Mouse (Mus musculus): ENCODE measurements around the gene Resp18. TPM values are rescaled to one million over a fixed set of nuclear protein-coding genes. Genes with fewer than 3 reads are reported as not detected.
"Not testable (repeated sequence)": the region's sequence is repeated elsewhere in the genome, so short reads cannot be mapped to it uniquely, and the experiment has no call there.

Gene Resp18
- polyA plus RNA-seq, 1 experiment, result not detected

DNA sequence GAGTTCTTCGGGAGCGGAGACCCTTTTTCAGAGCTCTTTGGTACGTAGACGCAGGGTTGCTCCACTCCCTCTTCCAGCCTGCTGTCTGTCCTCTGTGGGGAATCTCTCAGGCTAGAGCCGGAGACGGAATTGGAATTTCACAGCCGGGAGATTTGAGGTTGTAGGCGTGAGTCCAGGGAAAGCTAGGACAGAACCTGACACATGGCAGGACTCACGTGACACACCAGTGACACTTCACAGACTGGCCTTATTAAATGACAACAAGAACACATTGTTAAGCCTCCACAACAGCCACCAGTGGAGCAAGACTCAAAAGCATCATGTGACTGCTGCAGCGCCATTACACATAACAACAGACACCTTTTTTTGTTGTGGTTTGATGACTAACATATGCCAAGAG, 38.6 kb downstream of the Resp18 start:
- WGBS, result 89% methylated on average over 10 of the region's 10 CpGs

DNA sequence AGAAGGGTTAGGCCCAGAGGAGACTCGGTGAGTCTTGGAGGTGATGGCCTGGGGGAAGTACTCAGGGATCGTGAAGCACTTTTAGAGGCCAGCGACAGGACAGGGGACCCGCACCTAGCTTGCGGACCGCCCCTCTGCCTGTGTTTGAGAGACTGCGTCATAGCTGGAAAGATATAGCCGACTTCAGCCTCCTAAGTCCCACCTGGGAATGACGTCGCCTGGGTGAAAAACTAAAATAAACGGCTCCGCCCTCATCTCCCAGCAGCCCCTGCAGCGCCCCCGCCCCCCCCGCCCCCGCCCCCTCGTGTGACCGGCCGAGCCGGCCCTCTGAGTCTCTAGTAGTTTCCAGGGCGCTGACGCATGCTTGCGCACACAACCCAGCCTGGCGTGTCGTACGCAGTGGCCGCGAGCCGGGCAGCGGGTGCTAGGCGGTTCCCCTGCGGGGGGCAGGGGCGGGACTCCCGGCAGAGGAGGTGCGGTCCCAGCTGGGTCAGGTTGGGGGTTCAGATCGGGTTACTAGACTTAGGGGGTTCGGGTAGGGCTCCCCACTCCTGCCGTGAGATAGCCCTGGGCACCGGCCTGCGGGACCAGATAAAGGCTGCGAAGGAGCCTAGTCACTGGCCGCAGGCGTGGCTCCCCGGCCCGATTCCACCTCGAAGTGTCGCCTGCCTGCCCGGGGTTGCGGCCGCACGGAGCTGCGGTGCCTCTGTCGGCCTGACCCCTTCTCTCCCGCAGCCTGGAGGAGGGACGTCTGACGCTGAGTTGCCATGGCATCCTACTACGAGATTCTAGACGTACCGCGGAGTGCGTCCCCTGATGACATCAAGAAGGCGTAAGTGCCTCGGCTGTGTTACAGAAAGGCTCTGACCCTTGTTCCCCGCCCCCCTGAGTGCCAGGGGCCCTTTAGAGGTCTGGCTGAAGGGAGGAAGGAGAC, 41.8 kb downstream of the Resp18 start, which contains the start of gene Dnajb2:
Gene Dnajb2 (plus strand): TSS at position 290 of the 934 bp plus-strand sequence.
- Histone ChIP-seq H3K4me3 (replicated peaks; ENCODE audit: control insufficient read depth, low read depth, low read length) (peak within 1 kb of the TSS; percentile 69), H3K4me1 (ENCODE audit: control insufficient read depth, insufficient read depth, low read length) (peaks cover 1% of the 10 kb centered on the region), H3K27ac (ENCODE audit: control insufficient read depth, insufficient read depth, low read depth, low read length, poor library complexity) (peak within 1 kb of the TSS; percentile 91)
- TF ChIP-seq POLR2A (IDR thresholded peaks at IDR 0.05; ENCODE audit: borderline replicate concordance, control insufficient read depth, low read depth, low read length), result peak; percentile 80
- TF ChIP-seq CTCF (IDR thresholded peaks at IDR 0.05; ENCODE audit: control insufficient read depth, insufficient read depth, low read length), result no peak
- WGBS, result 1% methylated on average over 63 of the region's 64 CpGs

More for the DNA sequence above, 38.6 kb downstream of the Resp18 start:
- H3K27ac ChIP-seq (ENCODE audit: control insufficient read depth, insufficient read depth, low read depth, low read length, poor library complexity), result no peak overlapping the region
- no peak for TF ChIP-seq CTCF (IDR thresholded peaks at IDR 0.05; ENCODE audit: control insufficient read depth, insufficient read depth, low read length)
- no peak for TF ChIP-seq POLR2A (IDR thresholded peaks at IDR 0.05; ENCODE audit: borderline replicate concordance, control insufficient read depth, low read depth, low read length)
- no peak overlapping the region for H3K4me3 ChIP-seq (replicated peaks; ENCODE audit: control insufficient read depth, low read depth, low read length)
- peaks cover 1% of the 10 kb centered on the region for H3K4me1 ChIP-seq (ENCODE audit: control insufficient read depth, insufficient read depth, low read length)

DNA sequence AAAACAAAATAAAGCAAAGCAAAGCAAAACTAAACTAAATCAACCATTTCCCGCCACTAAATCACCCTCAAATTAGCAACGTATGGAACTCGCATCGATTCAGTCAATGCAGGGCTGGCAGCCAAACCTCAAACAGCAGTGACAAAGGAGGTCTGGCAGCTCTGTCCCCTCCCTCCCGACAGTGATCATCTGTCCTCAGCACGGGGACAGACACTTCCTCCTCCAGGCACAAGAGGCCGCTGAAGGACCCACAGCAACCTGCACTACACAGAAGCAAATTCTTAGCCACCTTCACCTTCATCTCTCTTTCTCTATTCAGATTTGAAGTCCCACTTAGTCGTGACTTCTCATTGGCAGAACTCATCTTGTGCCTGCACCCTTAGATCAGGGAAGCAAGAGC, 43.6 kb downstream of the Resp18 start:
- Histone ChIP-seq H3K4me3 (replicated peaks; ENCODE audit: control insufficient read depth, low read depth, low read length) (no peak overlapping the region), H3K4me1 (ENCODE audit: control insufficient read depth, insufficient read depth, low read length) (peaks cover 1% of the 10 kb centered on the region), H3K27ac (ENCODE audit: control insufficient read depth, insufficient read depth, low read depth, low read length, poor library complexity) (no peak overlapping the region)
- under 1% methylated on average over 8 of the region's 8 CpGs for WGBS
- TF ChIP-seq CTCF (IDR thresholded peaks at IDR 0.05; ENCODE audit: control insufficient read depth, insufficient read depth, low read length) (peak; percentile 84), POLR2A (IDR thresholded peaks at IDR 0.05; ENCODE audit: borderline replicate concordance, control insufficient read depth, low read depth, low read length) (no peak)

DNA sequence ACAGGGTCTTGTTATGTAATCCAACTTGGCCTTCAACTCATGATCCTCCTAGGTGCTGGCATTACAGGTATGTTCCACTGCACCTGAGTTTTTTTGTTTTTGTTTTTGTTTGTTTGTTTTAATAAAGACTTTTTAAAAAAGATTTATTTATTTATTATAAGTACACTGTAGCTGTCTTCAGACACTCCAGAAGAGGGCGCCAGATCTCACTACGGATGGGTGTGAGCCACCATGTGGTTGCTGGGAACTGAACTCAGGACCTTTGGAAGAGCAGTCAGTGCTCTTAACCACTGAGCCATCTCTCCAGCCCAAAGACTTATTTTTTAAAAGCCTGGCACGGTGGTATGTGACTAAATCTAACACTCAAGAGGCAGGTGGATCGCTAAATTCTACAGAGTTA, 45.7 kb downstream of the Resp18 start:
- H3K4me1 ChIP-seq (ENCODE audit: control insufficient read depth, insufficient read depth, low read length); H3K27ac ChIP-seq (ENCODE audit: control insufficient read depth, insufficient read depth, low read depth, low read length, poor library complexity); H3K4me3 ChIP-seq (replicated peaks; ENCODE audit: control insufficient read depth, low read depth, low read length): not testable (repeated sequence)
- WGBS, result 79% methylated on average over 4 of the region's 4 CpGs

DNA sequence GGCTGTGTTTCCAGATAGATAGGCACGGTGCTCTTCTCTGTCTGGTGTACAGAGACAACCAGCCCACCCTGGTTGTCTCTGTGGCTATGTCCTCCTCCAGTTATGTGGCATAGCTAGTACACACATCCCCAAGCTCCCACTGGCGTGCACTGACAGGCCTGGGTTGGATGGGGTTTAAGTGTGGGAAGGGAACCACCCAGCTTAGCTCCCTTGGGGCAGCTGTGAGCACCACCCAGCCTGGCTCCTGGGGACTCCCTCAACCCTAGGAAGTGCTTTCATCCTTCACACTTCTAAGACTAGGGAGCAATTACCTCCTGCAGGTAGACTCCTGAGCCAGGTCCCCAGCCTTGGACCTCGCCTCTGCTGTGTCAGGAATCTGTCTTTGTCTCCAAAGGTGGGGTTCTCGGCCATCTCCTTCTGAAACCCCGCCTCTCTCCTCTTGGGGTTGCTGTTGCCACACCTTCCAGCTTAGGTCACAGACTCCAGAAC, 46.5 kb downstream of the Resp18 start, which contains the start of gene A630095N17Rik:
Gene A630095N17Rik (minus strand): TSS at position 439 of the 489 bp plus-strand sequence.
- peaks cover 4% of the 10 kb centered on the region for H3K4me1 ChIP-seq (ENCODE audit: control insufficient read depth, insufficient read depth, low read length)
- H3K4me3 ChIP-seq (replicated peaks; ENCODE audit: control insufficient read depth, low read depth, low read length), result no peak within 1 kb of the TSS
- no peak for TF ChIP-seq CTCF (IDR thresholded peaks at IDR 0.05; ENCODE audit: control insufficient read depth, insufficient read depth, low read length)
- WGBS, result 73% methylated on average over 5 of the region's 5 CpGs
- H3K27ac ChIP-seq (ENCODE audit: control insufficient read depth, insufficient read depth, low read depth, low read length, poor library complexity), result no peak within 1 kb of the TSS

DNA sequence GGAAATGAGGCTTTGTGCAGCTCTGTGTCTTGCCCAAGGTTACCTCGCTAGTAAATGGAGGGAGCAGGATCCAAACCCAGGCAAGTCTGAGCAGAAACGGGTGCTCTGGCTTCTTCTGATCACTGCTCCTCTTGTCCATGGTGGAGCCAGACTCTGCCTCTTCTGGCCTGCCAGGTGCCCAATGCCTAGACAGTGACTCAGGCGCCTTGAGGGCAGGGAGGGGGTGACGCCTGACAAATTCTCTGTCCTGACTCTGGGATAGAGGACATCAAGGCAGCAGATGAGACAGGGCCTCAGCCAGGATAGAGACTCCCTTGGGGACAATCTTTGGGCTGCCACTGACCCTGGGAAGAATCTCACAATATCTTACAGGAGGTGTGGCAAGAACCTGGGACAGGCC, 47.0 kb downstream of the Resp18 start:
- H3K27ac ChIP-seq (ENCODE audit: control insufficient read depth, insufficient read depth, low read depth, low read length, poor library complexity), result no peak overlapping the region
- peaks cover 4% of the 10 kb centered on the region for H3K4me1 ChIP-seq (ENCODE audit: control insufficient read depth, insufficient read depth, low read length)
- 79% methylated on average over 4 of the region's 4 CpGs for WGBS
- no peak overlapping the region for H3K4me3 ChIP-seq (replicated peaks; ENCODE audit: control insufficient read depth, low read depth, low read length)
- no peak for TF ChIP-seq POLR2A (IDR thresholded peaks at IDR 0.05; ENCODE audit: borderline replicate concordance, control insufficient read depth, low read depth, low read length)
- TF ChIP-seq CTCF (IDR thresholded peaks at IDR 0.05; ENCODE audit: control insufficient read depth, insufficient read depth, low read length), result no peak

DNA sequence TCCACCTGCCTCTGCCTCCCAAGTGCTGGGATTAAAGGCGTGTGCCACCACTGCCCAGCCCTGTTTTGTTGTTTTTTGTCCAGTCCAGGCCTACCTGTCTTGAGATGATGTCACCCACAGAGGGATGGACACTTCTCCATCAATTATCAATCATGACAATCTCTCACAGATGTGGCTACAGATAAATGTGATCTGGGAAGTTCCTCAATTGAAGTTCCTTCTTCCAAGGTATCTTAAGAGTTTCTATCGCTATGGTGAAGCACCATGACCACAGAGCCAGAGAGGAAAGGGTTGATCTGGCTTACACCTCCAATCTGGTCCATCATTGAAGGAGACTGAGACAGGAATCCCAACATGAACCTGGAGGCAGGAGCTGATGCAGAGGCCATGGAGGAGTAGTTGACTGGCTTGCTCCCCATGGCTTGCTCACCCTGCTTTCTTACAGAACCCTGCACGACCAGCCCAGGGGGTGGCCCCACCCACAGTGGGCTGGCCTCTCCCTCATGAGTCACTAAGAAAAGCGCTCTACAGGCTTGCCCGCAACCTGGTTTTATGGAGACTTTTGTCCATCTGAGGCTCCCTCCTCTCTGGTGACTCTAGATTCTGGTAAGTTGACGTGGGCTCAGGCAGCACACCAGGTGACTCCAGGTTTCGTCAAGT, 47.8 kb downstream of the Resp18 start:
- TF ChIP-seq CTCF (IDR thresholded peaks at IDR 0.05; ENCODE audit: control insufficient read depth, insufficient read depth, low read length) (no peak), POLR2A (IDR thresholded peaks at IDR 0.05; ENCODE audit: borderline replicate concordance, control insufficient read depth, low read depth, low read length) (no peak)
- WGBS, result 55% methylated on average over 7 of the region's 7 CpGs
- H3K27ac ChIP-seq (ENCODE audit: control insufficient read depth, insufficient read depth, low read depth, low read length, poor library complexity), result no peak overlapping the region
- no peak overlapping the region for H3K4me3 ChIP-seq (replicated peaks; ENCODE audit: control insufficient read depth, low read depth, low read length)
- H3K4me1 ChIP-seq (ENCODE audit: control insufficient read depth, insufficient read depth, low read length), result peaks cover 4% of the 10 kb centered on the region

DNA sequence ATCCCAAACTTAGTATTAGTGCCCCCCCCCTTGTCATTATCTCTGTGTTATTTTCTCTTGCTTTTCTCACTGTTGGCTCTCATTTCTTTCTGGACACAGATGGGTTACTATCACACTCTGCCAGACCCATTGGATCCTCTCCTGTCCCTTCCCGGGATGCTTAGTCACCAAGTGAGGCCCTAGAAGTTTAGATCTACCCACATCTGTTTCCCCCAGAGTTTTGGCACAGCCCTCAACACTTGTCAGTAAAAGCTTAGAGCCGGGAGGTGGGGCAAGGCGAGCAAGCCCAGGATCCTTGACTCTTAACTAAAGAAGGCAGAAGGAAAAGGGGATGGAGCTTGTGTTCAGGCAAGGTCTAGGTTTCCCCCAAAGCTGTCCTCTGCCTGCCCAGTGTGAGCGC, 49.1 kb downstream of the Resp18 start:
- H3K4me3 ChIP-seq (replicated peaks; ENCODE audit: control insufficient read depth, low read depth, low read length), result no peak overlapping the region
- H3K27ac ChIP-seq (ENCODE audit: control insufficient read depth, insufficient read depth, low read depth, low read length, poor library complexity), result peak overlapping the region; percentile 28; the same call in 1 of the 2 replicates
- TF ChIP-seq CTCF (IDR thresholded peaks at IDR 0.05; ENCODE audit: control insufficient read depth, insufficient read depth, low read length) (no peak), POLR2A (IDR thresholded peaks at IDR 0.05; ENCODE audit: borderline replicate concordance, control insufficient read depth, low read depth, low read length) (no peak)
- H3K4me1 ChIP-seq (ENCODE audit: control insufficient read depth, insufficient read depth, low read length), result peaks cover 3% of the 10 kb centered on the region
- 32% methylated on average over 4 of the region's 4 CpGs for WGBS

Data from bone marrow, adult 2 months (tissue).